Mouse (Mus musculus) inflammation-experienced regulatory T-cells (primary cell): ENCODE results near the gene Zbtb7a. TPM values are rescaled to one million over a fixed set of nuclear protein-coding genes. Genes with fewer than 3 reads are reported as not detected.

Source experiments
- polyA plus RNA-seq, 2 experiments: library from polyadenylated mRNA; unstranded; fragments of 100-300 nt; shearing (Covaris generic); gene quantifications; one replicate each; pipeline ENCODE4 v1.2.1; 2017

Zbtb7a gene
- 10 to 100 TPM; 80.7 to 89.3 TPM for polyA plus RNA-seq

GRCm38 (mm10) chr10:81134966-81135681, at the start of gene Zbtb7a:
TSS of gene Zbtb7a (plus strand) at chr10:81135220.

GRCm38 (mm10) chr10:81105565-81106112, 29.4 kb upstream of the Zbtb7a start, which contains the start of gene Map2k2:
TSS of gene Map2k2 (plus strand) at chr10:81105915.

GRCm38 (mm10) chr10:81167200-81168086, 32.4 kb downstream of the Zbtb7a start, which contains the start of gene Pias4:
TSS of gene Pias4 (minus strand) at chr10:81167923.

GRCm38 (mm10) chr10:81176466-81177271, 41.6 kb downstream of the Zbtb7a start, which contains the start of gene Eef2:
TSS of gene Eef2 (plus strand) at chr10:81176631.

GRCm38 (mm10) chr10:81182336-81183333, 47.6 kb downstream of the Zbtb7a start, which contains the start of gene Dapk3:
TSS of gene Dapk3 (plus strand) at chr10:81183005.

GRCm38 (mm10) chr10:81183805-81184204, 48.8 kb downstream of the Zbtb7a start, which contains the start of gene 4930442H23Rik:
TSS of gene 4930442H23Rik (minus strand) at chr10:81183849.

GRCm38 (mm10) chr10:81201807-81202758, 67.1 kb downstream of the Zbtb7a start, which contains the start of gene Nmrk2:
TSS of gene Nmrk2 (minus strand) at chr10:81202051.

Other genes with a start within 250 kb of the Zbtb7a start
- gene Timm13, start 234.3 kb upstream of the Zbtb7a start, polyA plus RNA-seq: 100 to 1,000 TPM; 183 to 221 TPM
- gene Lmnb2, start 217.0 kb upstream of the Zbtb7a start, polyA plus RNA-seq: 10 to 100 TPM; 17.1 to 18.9 TPM
- 10 to 100 TPM; 36.4 to 91.4 TPM for gene Gadd45b, start 205.1 kb upstream of the Zbtb7a start, polyA plus RNA-seq
- gene Gng7, start 120.3 kb upstream of the Zbtb7a start, polyA plus RNA-seq: under 1 TPM in 1 of 2 experiments, not detected in 1; 0.66 TPM
- gene Diras1, start 109.6 kb upstream of the Zbtb7a start, polyA plus RNA-seq: 1 to 10 TPM in 1 of 2 experiments, under 1 TPM in 1; 0.36 to 2.3 TPM
- 10 to 100 TPM; 13.2 to 17.6 TPM for gene Slc39a3, start 97.8 kb upstream of the Zbtb7a start, polyA plus RNA-seq
- 100 to 1,000 TPM; 101 to 111 TPM for gene Sgta, start 75.0 kb upstream of the Zbtb7a start, polyA plus RNA-seq
- gene Thop1, start 65.2 kb upstream of the Zbtb7a start, polyA plus RNA-seq: 1 to 10 TPM; 8.4 to 9.8 TPM
- 1 to 10 TPM in 1 of 2 experiments, not detected in 1; 3.7 TPM for gene Creb3l3, start 36.3 kb upstream of the Zbtb7a start, polyA plus RNA-seq
- 100 to 1,000 TPM; 173 to 181 TPM for gene Map2k2, start 29.3 kb upstream of the Zbtb7a start, polyA plus RNA-seq
- 10 to 100 TPM; 47.9 to 52.2 TPM for gene Pias4, start 32.7 kb downstream of the Zbtb7a start, polyA plus RNA-seq
- gene Eef2, start 41.4 kb downstream of the Zbtb7a start, polyA plus RNA-seq: 100 to 1,000 TPM; 560 to 709 TPM
- gene Dapk3, start 47.8 kb downstream of the Zbtb7a start, polyA plus RNA-seq: 100 to 1,000 TPM in 1 of 2 experiments, 10 to 100 TPM in 1; 79.0 to 108 TPM
- gene 4930442H23Rik, start 48.6 kb downstream of the Zbtb7a start, polyA plus RNA-seq: under 1 TPM in 1 of 2 experiments, not detected in 1; 0.19 TPM
- 1 to 10 TPM in 1 of 2 experiments, under 1 TPM in 1; 0.34 to 3.1 TPM for gene Nmrk2, start 66.8 kb downstream of the Zbtb7a start, polyA plus RNA-seq
- gene Atcay, start 95.6 kb downstream of the Zbtb7a start, polyA plus RNA-seq: 1 to 10 TPM; 1.6 to 5.6 TPM
- gene Zfr2, start 97.9 kb downstream of the Zbtb7a start, polyA plus RNA-seq: 1 to 10 TPM; 7.6 TPM
- 100 to 1,000 TPM in 1 of 2 experiments, 10 to 100 TPM in 1; 57.1 to 143 TPM for gene Matk, start 117.7 kb downstream of the Zbtb7a start, polyA plus RNA-seq
- 10 to 100 TPM; 81.0 to 96.1 TPM for gene Mrpl54, start 131.7 kb downstream of the Zbtb7a start, polyA plus RNA-seq
- 10 to 100 TPM; 42.7 to 44.7 TPM for gene Apba3, start 131.7 kb downstream of the Zbtb7a start, polyA plus RNA-seq
- gene Tjp3, start 156.4 kb downstream of the Zbtb7a start, polyA plus RNA-seq: 10 to 100 TPM; 19.3 to 24.9 TPM
- gene Pip5k1c, start 157.7 kb downstream of the Zbtb7a start, polyA plus RNA-seq: 10 to 100 TPM; 83.6 to 95.1 TPM
- gene Cactin, start 185.9 kb downstream of the Zbtb7a start, polyA plus RNA-seq: 10 to 100 TPM; 61.4 to 82.7 TPM
- gene Tbxa2r, start 193.5 kb downstream of the Zbtb7a start, polyA plus RNA-seq: 10 to 100 TPM; 63.1 to 66.4 TPM
- gene Gipc3, start 208.0 kb downstream of the Zbtb7a start, polyA plus RNA-seq: under 1 TPM in 1 of 2 experiments, not detected in 1; 0.49 TPM
- 10 to 100 TPM; 35.3 to 47.8 TPM for gene Hmg20b, start 215.3 kb downstream of the Zbtb7a start, polyA plus RNA-seq
- 1 to 10 TPM; 4.9 to 7.1 TPM for gene Mfsd12, start 222.3 kb downstream of the Zbtb7a start, polyA plus RNA-seq
- 1 to 10 TPM; 1.7 to 4.3 TPM for gene 4930404N11Rik, start 230.6 kb downstream of the Zbtb7a start, polyA plus RNA-seq
- 10 to 100 TPM; 62.2 to 65.0 TPM for gene Fzr1, start 243.3 kb downstream of the Zbtb7a start, polyA plus RNA-seq
- 10 to 100 TPM; 30.8 to 32.1 TPM for gene Dohh, start 249.2 kb downstream of the Zbtb7a start, polyA plus RNA-seq
- gene Gm48551, start 249.2 kb downstream of the Zbtb7a start, polyA plus RNA-seq: 1 to 10 TPM; 2.6 to 5.0 TPM